In the genomic region with DNA sequence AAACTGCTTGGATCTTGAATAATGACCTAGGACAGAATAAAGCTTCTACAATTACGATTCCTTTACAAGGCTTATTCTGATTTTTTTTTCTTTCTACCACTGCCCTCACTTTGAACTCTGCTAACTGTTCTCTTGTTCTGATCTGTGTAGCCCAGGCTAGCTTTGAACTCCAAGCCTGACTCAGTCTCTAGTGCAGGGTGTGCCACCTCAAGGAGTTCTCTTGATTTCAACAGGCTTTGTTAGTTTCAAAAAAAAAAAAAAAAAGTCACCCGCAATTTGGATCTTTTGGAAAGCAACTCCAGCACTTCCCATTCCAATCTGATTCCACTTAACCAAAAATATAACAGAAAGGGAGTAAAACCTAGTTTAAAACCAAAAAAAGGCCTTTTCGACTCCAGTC, we compare ENCODE assay signal across 8 mouse cellular contexts. TPM values are rescaled to one million over a fixed set of nuclear protein-coding genes. Genes with fewer than 3 reads are reported as not detected.
DNase-seq lines count a peak whose midpoint lies in the region; ATAC-seq and TF ChIP-seq lines count a peak whose summit lies in the region.

No protein-coding gene starts in this region.

- no peak for DNase-seq in cerebellum, adult 2 months
- no peak for DNase-seq in cerebellum, adult 8-10 months
- no peak for DNase-seq in testis, postnatal 14 days (ENCODE audit: low spot score)
- DNase-seq in liver, result peak; percentile 31
- DNase-seq in frontal cortex, adult 2 months (ENCODE audit: extremely low spot score in 1 of 2, low spot score in 1 of 2), result no peak
- no peak for DNase-seq in kidney, postnatal 10 days

- H3K9ac ChIP-seq in stomach, embryonic 16.5 days (ENCODE audit: low read length), result peak overlapping the region; percentile 100

- peak overlapping the region; percentile 74 for H3K4me2 ChIP-seq in stomach, embryonic 16.5 days (ENCODE audit: low read depth, low read length)

- TF ChIP-seq POLR2A in cerebellum, adult 2 months (IDR thresholded peaks at IDR 0.05; ENCODE audit: borderline replicate concordance, insufficient read depth, low read length), result no peak
- TF ChIP-seq POLR2A in testis, adult 2 months (IDR thresholded peaks at IDR 0.05; ENCODE audit: control insufficient read depth, low read depth, low read length), result no peak

- no peaks in the 10 kb centered on the region; the same call in none of the 2 replicates for H3K4me1 ChIP-seq in cerebellum, adult 2 months (ENCODE audit: control insufficient read depth, insufficient read depth, low read length)
- peaks cover 6% of the 10 kb centered on the region for H3K4me1 ChIP-seq in testis, adult 2 months (ENCODE audit: control insufficient read depth, insufficient read depth, low read length)
- peaks cover 19% of the 10 kb centered on the region for H3K4me1 ChIP-seq in stomach, embryonic 16.5 days (ENCODE audit: control insufficient read depth, insufficient read depth, low read length)

- H3K4me3 ChIP-seq in cerebellum, adult 2 months (replicated peaks; ENCODE audit: insufficient read depth, low read depth, low read length), result peak overlapping the region; percentile 70
- peak overlapping the region; percentile 86 for H3K4me3 ChIP-seq in testis, adult 2 months (ENCODE audit: control insufficient read depth, low read depth, low read length)
- peak overlapping the region; percentile 94 for H3K4me3 ChIP-seq in stomach, embryonic 16.5 days (replicated peaks; ENCODE audit: low read length)

- H3K9me3 ChIP-seq in stomach, embryonic 16.5 days (replicated peaks; ENCODE audit: control insufficient read depth, low read length), result no peaks in the 10 kb centered on the region

- WGBS in cerebellum, adult 2 months, result 3% methylated on average over 3 of the region's 3 CpGs
- 0% methylated on average over 3 of the region's 3 CpGs for WGBS in stomach, embryonic 16.5 days

- ATAC-seq in stomach, embryonic 16.5 days (ENCODE audit: insufficient read depth, low FRiP score), result no peak

- H3K27me3 ChIP-seq in cerebellum, adult 2 months (ENCODE audit: control insufficient read depth, insufficient read depth, low read length), result no peaks in the 10 kb centered on the region
- H3K27me3 ChIP-seq in testis, adult 2 months (ENCODE audit: control insufficient read depth, insufficient read depth, low read length), result no peaks in the 10 kb centered on the region
- no peaks in the 10 kb centered on the region; the same call in 1 of the 2 replicates for H3K27me3 ChIP-seq in stomach, embryonic 16.5 days (ENCODE audit: control insufficient read depth, insufficient read depth, low read length)

- peaks cover 5% of the 10 kb centered on the region for H3K36me3 ChIP-seq in testis, adult 2 months (ENCODE audit: control insufficient read depth, insufficient read depth, low read length)
- peaks cover 16% of the 10 kb centered on the region; the same call in 1 of the 2 replicates for H3K36me3 ChIP-seq in stomach, embryonic 16.5 days (ENCODE audit: control insufficient read depth, insufficient read depth, low read length)

- no peak overlapping the region for H3K27ac ChIP-seq in cerebellum, adult 2 months (ENCODE audit: insufficient read depth, low read length)
- peak overlapping the region; percentile 92 for H3K27ac ChIP-seq in testis, adult 2 months (ENCODE audit: control insufficient read depth, insufficient read depth, low read depth, low read length)
- H3K27ac ChIP-seq in stomach, embryonic 16.5 days (ENCODE audit: low read length), result peak overlapping the region; percentile 98

- TF ChIP-seq CTCF in cerebellum, adult 2 months (IDR thresholded peaks at IDR 0.05; ENCODE audit: borderline replicate concordance, insufficient read depth, low read depth, low read length), result no peak
- TF ChIP-seq CTCF in testis, adult 2 months (IDR thresholded peaks at IDR 0.05; ENCODE audit: control insufficient read depth, insufficient read depth, insufficient replicate concordance, low read depth, low read length), result no peak

RNA-seq across cellular contexts. Expression of gene Ddx17, which starts 1.0 kb away (rescaled TPM):
- 414 and 429 TPM in 2 replicates for polyA plus RNA-seq in cerebellum, adult 2 months (2012; rRNA removed)
- 159 and 193 TPM in 2 replicates for polyA plus RNA-seq in testis, adult 2 months (2012; rRNA removed)
- polyA plus RNA-seq in stomach, embryonic 16.5 days (2015; fragmentation: Nextera tagmentation; extraction: Ambion mirVana), result 39.6 and 42.0 TPM in 2 replicates
- polyA plus RNA-seq in frontal cortex, adult 2 months (2012; rRNA removed), result 560 and 674 TPM in 2 replicates

RNA-seq across cellular contexts. Expression of gene Kdelr3, which starts 29.3 kb away (rescaled TPM):
- polyA plus RNA-seq in cerebellum, adult 2 months (2012; rRNA removed), result 1.7 and 2.5 TPM in 2 replicates
- polyA plus RNA-seq in testis, adult 2 months (2012; rRNA removed), result 2.3 and 3.6 TPM in 2 replicates
- 109 and 111 TPM in 2 replicates for polyA plus RNA-seq in stomach, embryonic 16.5 days (2015; fragmentation: Nextera tagmentation; extraction: Ambion mirVana)
- 1.6 TPM in 2 replicates for polyA plus RNA-seq in frontal cortex, adult 2 months (2012; rRNA removed)

RNA-seq across cellular contexts. Expression of gene Kcnj4, which starts 40.5 kb away (rescaled TPM):
- 0.82 and 1.5 TPM in 2 replicates for polyA plus RNA-seq in cerebellum, adult 2 months (2012; rRNA removed)
- polyA plus RNA-seq in testis, adult 2 months (2012; rRNA removed), result 0.58 and 0.78 TPM in 2 replicates
- polyA plus RNA-seq in stomach, embryonic 16.5 days (2015; fragmentation: Nextera tagmentation; extraction: Ambion mirVana), result not detected in 2 replicates
- 169 and 176 TPM in 2 replicates for polyA plus RNA-seq in frontal cortex, adult 2 months (2012; rRNA removed)

RNA-seq across cellular contexts. Expression of gene Dmc1, which starts 59.4 kb away (rescaled TPM):
- polyA plus RNA-seq in cerebellum, adult 2 months (2012; rRNA removed), result 1.2 and 1.4 TPM in 2 replicates
- 7.0 and 8.6 TPM in 2 replicates for polyA plus RNA-seq in testis, adult 2 months (2012; rRNA removed)
- 2.4 and 2.8 TPM in 2 replicates for polyA plus RNA-seq in stomach, embryonic 16.5 days (2015; fragmentation: Nextera tagmentation; extraction: Ambion mirVana)
- polyA plus RNA-seq in frontal cortex, adult 2 months (2012; rRNA removed), result 2.3 and 3.4 TPM in 2 replicates

Comparison
In these comparisons a context has a peak if more than half of its experiments do, and no peak if none do; other contexts are left out.
1. RNA of gene Kdelr3, which starts 29.3 kb away (polyA plus RNA-seq): 109 to 111 TPM in stomach, embryonic 16.5 days; 2.3 to 3.6 TPM in testis, adult 2 months, 1.7 to 2.5 TPM in cerebellum, adult 2 months and 1.6 TPM in frontal cortex, adult 2 months; every median in the first group is over 10 times any median in the second.
2. RNA of gene Kcnj4, which starts 40.5 kb away (polyA plus RNA-seq): 169 to 176 TPM in frontal cortex, adult 2 months; 0.82 to 1.5 TPM in cerebellum, adult 2 months, 0.58 to 0.78 TPM in testis, adult 2 months and not detected in stomach, embryonic 16.5 days; every median in the first group is over 10 times any median in the second.
3. Peak in every context shown above with its lines, with median percentiles within 50 percentile points of each other: H3K4me3 ChIP-seq.